Comparison of ENCODE assay signal across 9 mouse cellular contexts in genomic region chr2:94246851-94247471, GRCm38 (mm10).
DNase-seq lines count a peak whose midpoint lies in the region; ATAC-seq lines count a peak whose summit lies in the region.
"Had no signal": no experiment of that assay in that cellular context is flagged by ENCODE, and none has a peak within 500 bp of the region (broad histone marks: within the 10 kb centered on the region; RNA-seq: fewer than 3 reads in every experiment).

No protein-coding gene starts in this region.

- peak; percentile 21 for DNase-seq in kidney, postnatal 10 days
- DNase-seq in kidney, adult 8-10 months = no peak
- DNase-seq in cerebellum, adult 8-10 months = peak; percentile 78
- DNase-seq in frontal cortex, postnatal 14 days (ENCODE audit: low spot score in 2 of 2) = peak; percentile 78 to 80
- DNase-seq in thymus, adult 18-20 months = no peak

- WGBS in limb, embryonic 13.5 days = 2% methylated on average over 30 of the region's 30 CpGs
- WGBS in stomach, embryonic 14.5 days = 2% methylated on average over 30 of the region's 30 CpGs

- no peak overlapping the region for H3K27ac ChIP-seq in limb, embryonic 13.5 days
- H3K27ac ChIP-seq in stomach, embryonic 14.5 days (ENCODE audit: low read length) = no peak overlapping the region
- H3K27ac ChIP-seq: liver, embryonic 15.5 days had no signal

- no peaks in the 10 kb centered on the region for H3K9me3 ChIP-seq in limb, embryonic 13.5 days
- no peaks in the 10 kb centered on the region for H3K9me3 ChIP-seq in stomach, embryonic 14.5 days (ENCODE audit: control insufficient read depth, low read depth, low read length)
- H3K9me3 ChIP-seq: liver, embryonic 15.5 days had no signal

- H3K4me2 ChIP-seq in limb, embryonic 13.5 days (replicated peaks) = peak overlapping the region; percentile 46
- peak overlapping the region; percentile 21; the same call in 1 of the 2 replicates for H3K4me2 ChIP-seq in stomach, embryonic 14.5 days (replicated peaks; ENCODE audit: low read depth, low read length)
- H3K4me2 ChIP-seq: liver, embryonic 15.5 days had no signal

- H3K4me1 ChIP-seq in limb, embryonic 13.5 days = peaks cover 14% of the 10 kb centered on the region
- 0 out of 2 replicates have a peak, but pooled peaks cover 5% of the 10 kb centered on the region for H3K4me1 ChIP-seq in stomach, embryonic 14.5 days (ENCODE audit: control insufficient read depth, insufficient read depth, low read length)
- H3K4me1 ChIP-seq: liver, embryonic 15.5 days had no signal

- peaks cover 85% of the 10 kb centered on the region for H3K27me3 ChIP-seq in limb, embryonic 13.5 days
- H3K27me3 ChIP-seq in stomach, embryonic 14.5 days (ENCODE audit: control insufficient read depth, insufficient read depth, low read length) = peaks cover 67% of the 10 kb centered on the region

- ATAC-seq in limb, embryonic 13.5 days (ENCODE audit: low FRiP score, low read depth) = no peak
- no peak for ATAC-seq in stomach, embryonic 14.5 days (ENCODE audit: insufficient number of reproducible peaks, insufficient read depth, low FRiP score, low read depth)
- no peak for ATAC-seq in erythroblast, adult 5-6 weeks (replicated peaks; ENCODE audit: low FRiP score, poor library complexity, severe bottlenecking)

- H3K36me3 ChIP-seq in limb, embryonic 13.5 days = no peaks in the 10 kb centered on the region
- H3K36me3 ChIP-seq in stomach, embryonic 14.5 days (ENCODE audit: control insufficient read depth, insufficient read depth, low read length) = no peaks in the 10 kb centered on the region
- H3K36me3 ChIP-seq: liver, embryonic 15.5 days had no signal

- H3K9ac ChIP-seq in limb, embryonic 13.5 days = no peak overlapping the region
- H3K9ac ChIP-seq in stomach, embryonic 14.5 days (replicated peaks; ENCODE audit: low read depth, low read length) = no peak overlapping the region
- H3K9ac ChIP-seq: liver, embryonic 15.5 days had no signal

- H3K4me3 ChIP-seq in limb, embryonic 13.5 days = peak overlapping the region; percentile 16; the same call in 1 of the 2 replicates
- H3K4me3 ChIP-seq in stomach, embryonic 14.5 days (ENCODE audit: low read depth, low read length) = no peak overlapping the region; the same call in 1 of the 2 replicates
- H3K4me3 ChIP-seq: liver, embryonic 15.5 days had no signal

Comparison
In these comparisons a context has a peak if more than half of its experiments do, and no peak if none do; other contexts are left out.
1. DNase-seq: peak in kidney, postnatal 10 days (single experiment), cerebellum, adult 8-10 months (single experiment) and frontal cortex, postnatal 14 days (2 of 2); none in kidney, adult 8-10 months (0 of 2) and thymus, adult 18-20 months (0 of 2).